Mouse (Mus musculus) G1E (cell line): ENCODE data around the gene Eapp.

Experiments
- CTCF ChIP-seq: IDR thresholded peaks from 2 replicates; pipeline ENCODE4 v1.5.1; 2012; ENCODE audit warnings: low read depth, low read length, inconsistent platforms, mixed read lengths
- GATA2 ChIP-seq: IDR thresholded peaks from 2 replicates; pipeline ENCODE4 v1.6.1; 2012; ENCODE audit warnings: low read depth, low read length, inconsistent platforms, borderline replicate concordance
- TAL1 ChIP-seq: conservative IDR thresholded peaks from 2 replicates; pipeline ENCODE4 v1.6.1; 2012; ENCODE audit warnings: low read depth, low read length, inconsistent platforms, mixed read lengths

DNA sequence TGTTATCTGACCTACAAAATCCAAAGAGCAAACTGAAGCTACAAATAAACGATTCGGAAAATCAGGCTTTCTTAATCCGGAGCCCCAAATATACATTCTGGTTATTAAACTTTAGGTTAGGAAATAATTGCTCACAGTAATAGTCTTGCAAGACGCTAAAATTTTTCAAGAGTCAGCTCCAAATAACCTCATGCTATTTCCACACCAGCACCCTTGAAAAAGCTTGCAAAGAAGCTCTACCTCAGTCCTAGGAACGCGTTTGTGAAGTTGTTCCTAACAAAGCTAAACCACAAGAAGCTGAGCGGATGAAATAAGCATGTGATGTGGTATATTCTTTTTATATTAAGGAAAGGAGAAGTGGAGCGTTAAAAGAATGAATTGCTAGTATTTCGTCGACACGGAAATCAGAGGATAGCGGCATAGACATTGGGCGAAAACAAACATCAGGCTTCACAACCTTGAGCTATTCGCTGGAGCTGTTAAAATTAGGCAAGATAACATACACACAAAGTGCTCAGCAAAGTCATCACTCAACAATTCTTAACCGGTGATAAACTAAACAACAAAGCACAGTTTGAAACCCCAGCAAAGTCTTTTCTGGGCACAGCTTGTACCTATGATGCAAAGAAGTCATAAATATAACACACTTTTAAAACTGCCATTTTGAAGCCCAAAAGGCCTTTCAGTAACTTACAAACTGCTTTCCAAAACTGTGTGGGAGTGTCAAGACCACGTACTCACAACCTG, 40.2 kb downstream of the Eapp start:
- TF ChIP-seq TAL1, result no peak
- TF ChIP-seq CTCF, result no peak
- TF ChIP-seq GATA2, result no peak
